Mouse (Mus musculus) erythroblast, embryonic 14.5 days (primary cell): Measurements from ENCODE around the gene Aldh3b3.

ENCODE experiments used
- GATA1 ChIP-seq: IDR thresholded peaks from 2 replicates; pipeline ENCODE4 v1.6.1; 2012; ENCODE audit warnings: low read length, inconsistent platforms, mixed read lengths
- TAL1 ChIP-seq: IDR thresholded peaks from 3 replicates; pipeline ENCODE4 v1.6.1; 2012; ENCODE audit warnings: low read length, inconsistent platforms, mixed read lengths

GRCm38 (mm10) chr19:3990804-3991203 lies 32.4 kb downstream of the Aldh3b3 start:
- TF ChIP-seq GATA1 = no peak
- TF ChIP-seq TAL1 = no peak
